In genomic region chr11:100890481-100890880, GRCm38 (mm10) we compare ENCODE assay signal across 14 mouse cellular contexts. TPM values are rescaled to one million over a fixed set of nuclear protein-coding genes. Genes with fewer than 3 reads are reported as not detected.
DNase-seq lines count a peak whose midpoint lies in the region; ATAC-seq and TF ChIP-seq lines count a peak whose summit lies in the region.
"Had no signal": no experiment of that assay in that cellular context is flagged by ENCODE, and none has a peak within 500 bp of the region (broad histone marks: within the 10 kb centered on the region; RNA-seq: fewer than 3 reads in every experiment).

No protein-coding gene starts in this region.

- WGBS in forebrain, embryonic 11.5 days: 88% methylated on average over 6 of the region's 6 CpGs
- 48% methylated on average over 6 of the region's 6 CpGs for WGBS in forebrain, embryonic 16.5 days
- 71% methylated on average over 6 of the region's 6 CpGs for WGBS in heart, postnatal 0 days
- WGBS in heart, embryonic 12.5 days: 87% methylated on average over 6 of the region's 6 CpGs
- WGBS in midbrain, postnatal 0 days: 72% methylated on average over 6 of the region's 6 CpGs
- 90% methylated on average over 6 of the region's 6 CpGs for WGBS in midbrain, embryonic 10.5 days
- 86% methylated on average over 6 of the region's 6 CpGs for WGBS in liver, embryonic 11.5 days

- no peaks in the 10 kb centered on the region for H3K27me3 ChIP-seq in forebrain, embryonic 11.5 days (ENCODE audit: control insufficient read depth, insufficient read depth, low read length)
- no peaks in the 10 kb centered on the region; the same call in 1 of the 2 replicates for H3K27me3 ChIP-seq in forebrain, embryonic 16.5 days (replicated peaks; ENCODE audit: control insufficient read depth, insufficient read depth, low read length)
- H3K27me3 ChIP-seq in heart, postnatal 0 days (ENCODE audit: control insufficient read depth, insufficient read depth, low read length): no peaks in the 10 kb centered on the region
- no peaks in the 10 kb centered on the region for H3K27me3 ChIP-seq in heart, embryonic 12.5 days (replicated peaks)
- H3K27me3 ChIP-seq in midbrain, postnatal 0 days (ENCODE audit: insufficient read depth, low read length): no peaks in the 10 kb centered on the region
- H3K27me3 ChIP-seq in midbrain, embryonic 10.5 days (ENCODE audit: low read depth, poor library complexity, severe bottlenecking): no peaks in the 10 kb centered on the region
- H3K27me3 ChIP-seq in liver, embryonic 11.5 days (replicated peaks; ENCODE audit: control insufficient read depth, insufficient read depth, low read length): no peaks in the 10 kb centered on the region
- H3K27me3 ChIP-seq: limb, embryonic 15.5 days had no signal

- H3K4me1 ChIP-seq in forebrain, embryonic 11.5 days (replicated peaks; ENCODE audit: control insufficient read depth, insufficient read depth, low read length): no peaks in the 10 kb centered on the region; the same call in 1 of the 2 replicates
- H3K4me1 ChIP-seq in forebrain, embryonic 16.5 days (replicated peaks; ENCODE audit: control insufficient read depth, insufficient read depth, low read length): peaks cover 9% of the 10 kb centered on the region; the same call in 1 of the 2 replicates
- H3K4me1 ChIP-seq in heart, postnatal 0 days (ENCODE audit: control insufficient read depth, insufficient read depth): peaks cover 4% of the 10 kb centered on the region; the same call in 1 of the 2 replicates
- H3K4me1 ChIP-seq in heart, embryonic 12.5 days (replicated peaks): peaks cover 50% of the 10 kb centered on the region
- H3K4me1 ChIP-seq in midbrain, postnatal 0 days (ENCODE audit: insufficient read depth, low read length): no peaks in the 10 kb centered on the region
- H3K4me1 ChIP-seq in midbrain, embryonic 10.5 days: peaks cover 20% of the 10 kb centered on the region
- H3K4me1 ChIP-seq in liver, embryonic 11.5 days (replicated peaks; ENCODE audit: control insufficient read depth, insufficient read depth, low read length): peaks cover 71% of the 10 kb centered on the region
- H3K4me1 ChIP-seq: limb, embryonic 15.5 days had no signal

- no peak overlapping the region for H3K4me2 ChIP-seq in forebrain, embryonic 11.5 days (ENCODE audit: low read depth, low read length, severe bottlenecking)
- H3K4me2 ChIP-seq in forebrain, embryonic 16.5 days (ENCODE audit: low read length): no peak overlapping the region
- H3K4me2 ChIP-seq in heart, postnatal 0 days (ENCODE audit: low read depth, low read length): no peak overlapping the region
- H3K4me2 ChIP-seq in heart, embryonic 12.5 days: no peak overlapping the region
- no peak overlapping the region for H3K4me2 ChIP-seq in midbrain, postnatal 0 days (ENCODE audit: low read depth, low read length, poor library complexity, severe bottlenecking)
- H3K4me2 ChIP-seq in liver, embryonic 11.5 days: no peak overlapping the region; the same call in 1 of the 2 replicates
- H3K4me2 ChIP-seq: limb, embryonic 15.5 days had no signal

- ATAC-seq in forebrain, embryonic 11.5 days (replicated peaks; ENCODE audit: low FRiP score): no peak
- no peak for ATAC-seq in forebrain, embryonic 16.5 days
- ATAC-seq in heart, postnatal 0 days (ENCODE audit: insufficient read depth, low read depth): no peak
- no peak for ATAC-seq in heart, embryonic 12.5 days (ENCODE audit: insufficient number of reproducible peaks, low FRiP score)
- ATAC-seq in midbrain, postnatal 0 days (ENCODE audit: low FRiP score): no peak
- no peak for ATAC-seq in liver, embryonic 11.5 days (replicated peaks; ENCODE audit: low FRiP score)
- ATAC-seq: inflammation-experienced regulatory T-cells, adult 6 months had no signal

- H3K4me3 ChIP-seq in forebrain, embryonic 11.5 days (ENCODE audit: low read depth, low read length): no peak overlapping the region
- no peak overlapping the region for H3K4me3 ChIP-seq in forebrain, embryonic 16.5 days (replicated peaks; ENCODE audit: low read length)
- H3K4me3 ChIP-seq in heart, postnatal 0 days (ENCODE audit: low read depth, low read length): no peak overlapping the region
- H3K4me3 ChIP-seq in heart, embryonic 12.5 days: no peak overlapping the region
- no peak overlapping the region for H3K4me3 ChIP-seq in midbrain, postnatal 0 days (ENCODE audit: low read depth, low read length)
- no peak overlapping the region for H3K4me3 ChIP-seq in midbrain, embryonic 10.5 days
- no peak overlapping the region for H3K4me3 ChIP-seq in liver, embryonic 11.5 days (ENCODE audit: low read depth, low read length)
- H3K4me3 ChIP-seq: left cerebral cortex, adult 2 months; limb, embryonic 15.5 days had no signal

- no peak for TF ChIP-seq EP300 in heart, postnatal 0 days (IDR thresholded peaks at IDR 0.05; ENCODE audit: low read depth)

- H3K9me3 ChIP-seq in forebrain, embryonic 11.5 days (ENCODE audit: control insufficient read depth, low read length): no peaks in the 10 kb centered on the region
- H3K9me3 ChIP-seq in forebrain, embryonic 16.5 days (ENCODE audit: control insufficient read depth, low read length): no peaks in the 10 kb centered on the region
- no peaks in the 10 kb centered on the region for H3K9me3 ChIP-seq in heart, postnatal 0 days (replicated peaks; ENCODE audit: control insufficient read depth, low read length)
- no peaks in the 10 kb centered on the region for H3K9me3 ChIP-seq in heart, embryonic 12.5 days (replicated peaks)
- no peaks in the 10 kb centered on the region for H3K9me3 ChIP-seq in midbrain, postnatal 0 days (ENCODE audit: low read length)
- H3K9me3 ChIP-seq in midbrain, embryonic 10.5 days (replicated peaks): no peaks in the 10 kb centered on the region
- no peaks in the 10 kb centered on the region for H3K9me3 ChIP-seq in liver, embryonic 11.5 days (ENCODE audit: control insufficient read depth, low read length)
- H3K9me3 ChIP-seq: limb, embryonic 15.5 days had no signal

- no peak overlapping the region for H3K9ac ChIP-seq in forebrain, embryonic 11.5 days (ENCODE audit: low read length)
- H3K9ac ChIP-seq in forebrain, embryonic 16.5 days (replicated peaks; ENCODE audit: low read depth, low read length): no peak overlapping the region
- no peak overlapping the region for H3K9ac ChIP-seq in heart, postnatal 0 days (replicated peaks; ENCODE audit: low read depth, low read length)
- no peak overlapping the region for H3K9ac ChIP-seq in heart, embryonic 12.5 days
- H3K9ac ChIP-seq in midbrain, postnatal 0 days (replicated peaks; ENCODE audit: low read length, poor library complexity, severe bottlenecking): no peak overlapping the region
- peak overlapping the region; percentile 53; the same call in 1 of the 2 replicates for H3K9ac ChIP-seq in liver, embryonic 11.5 days (ENCODE audit: low read depth, low read length)
- H3K9ac ChIP-seq: limb, embryonic 15.5 days had no signal

- DNase-seq in forebrain, embryonic 11.5 days (ENCODE audit: low spot score): peak; percentile 39
- DNase-seq in heart, postnatal 0 days (ENCODE audit: low spot score): no peak
- peak; percentile 32 for DNase-seq in midbrain, postnatal 0 days (ENCODE audit: low spot score)
- DNase-seq in midbrain, embryonic 10.5 days (ENCODE audit: low spot score): no peak
- no peak for DNase-seq in liver, embryonic 11.5 days (ENCODE audit: low spot score)
- no peak for DNase-seq in left cerebral cortex, adult 18-20 months (ENCODE audit: low spot score in 2 of 2)
- DNase-seq: adrenal gland, postnatal 14 days; heart, postnatal 10 days; right cerebral cortex, postnatal 14 days had no signal

- no peaks in the 10 kb centered on the region for H3K36me3 ChIP-seq in forebrain, embryonic 11.5 days (ENCODE audit: control insufficient read depth, insufficient read depth, low read length)
- no peaks in the 10 kb centered on the region for H3K36me3 ChIP-seq in forebrain, embryonic 16.5 days (ENCODE audit: control insufficient read depth, insufficient read depth)
- peaks cover 75% of the 10 kb centered on the region for H3K36me3 ChIP-seq in heart, postnatal 0 days (replicated peaks; ENCODE audit: control insufficient read depth, insufficient read depth, low read length)
- peaks cover 72% of the 10 kb centered on the region for H3K36me3 ChIP-seq in heart, embryonic 12.5 days
- peaks cover 41% of the 10 kb centered on the region for H3K36me3 ChIP-seq in midbrain, postnatal 0 days (ENCODE audit: insufficient read depth, low read length)
- H3K36me3 ChIP-seq in midbrain, embryonic 10.5 days: 0 out of 2 replicates have a peak, but pooled peaks cover 3% of the 10 kb centered on the region
- peaks cover 9% of the 10 kb centered on the region for H3K36me3 ChIP-seq in liver, embryonic 11.5 days (ENCODE audit: control insufficient read depth, insufficient read depth, low read length)

- H3K27ac ChIP-seq in forebrain, embryonic 11.5 days (ENCODE audit: low read depth, low read length): no peak overlapping the region
- H3K27ac ChIP-seq in forebrain, embryonic 16.5 days (ENCODE audit: low read length): no peak overlapping the region
- H3K27ac ChIP-seq in heart, postnatal 0 days (ENCODE audit: low read depth): peak overlapping the region; percentile 77; the same call in 1 of the 2 replicates
- no peak overlapping the region for H3K27ac ChIP-seq in heart, embryonic 12.5 days (ENCODE audit: poor library complexity, severe bottlenecking)
- no peak overlapping the region for H3K27ac ChIP-seq in midbrain, postnatal 0 days (ENCODE audit: low read depth, low read length)
- H3K27ac ChIP-seq in midbrain, embryonic 10.5 days (replicated peaks): no peak overlapping the region
- peak overlapping the region; percentile 88 for H3K27ac ChIP-seq in liver, embryonic 11.5 days (ENCODE audit: low read depth, low read length)
- H3K27ac ChIP-seq: left cerebral cortex, adult 2 months; limb, embryonic 15.5 days had no signal

- TF ChIP-seq CTCF in heart, postnatal 0 days (IDR thresholded peaks at IDR 0.05; ENCODE audit: low read depth): no peak
- TF ChIP-seq CTCF in midbrain, postnatal 0 days (IDR thresholded peaks at IDR 0.05): no peak

RNA-seq across cellular contexts. Expression of gene Stat5a, which starts 31.3 kb away (rescaled TPM):
- polyA plus RNA-seq in forebrain, embryonic 11.5 days (2014; fragmentation: Nextera tagmentation; extraction: Ambion mirVana): 1.3 and 1.5 TPM in 2 replicates
- polyA plus RNA-seq in forebrain, embryonic 16.5 days (2015; fragmentation: Nextera tagmentation; extraction: Ambion mirVana): 1.0 and 1.2 TPM in 2 replicates
- total RNA-seq in heart, postnatal 0 days (2014; rRNA removed; ENCODE audit: low replicate concordance): 12.6 and 21.3 TPM in 2 replicates
- polyA plus RNA-seq in heart, postnatal 0 days (2015; fragmentation: Nextera tagmentation; extraction: Ambion mirVana): 9.6 and 11.7 TPM in 2 replicates
- polyA plus RNA-seq in heart, embryonic 12.5 days (2016; fragmentation: Nextera tagmentation; extraction: Ambion mirVana): 6.6 and 8.3 TPM in 2 replicates
- total RNA-seq in midbrain, postnatal 0 days (2014; rRNA removed): 5.1 and 8.5 TPM in 2 replicates
- 4.0 TPM in 2 replicates for polyA plus RNA-seq in midbrain, postnatal 0 days (2015; fragmentation: Nextera tagmentation; extraction: Ambion mirVana)
- 1.7 TPM in 2 replicates for polyA plus RNA-seq in midbrain, embryonic 10.5 days (2016; fragmentation: Nextera tagmentation; extraction: Ambion mirVana)
- 26.3 and 27.8 TPM in 2 replicates for polyA plus RNA-seq in liver, embryonic 11.5 days (2014; fragmentation: Nextera tagmentation; extraction: Ambion mirVana)
- total RNA-seq in left cerebral cortex, adult 18-20 months (2021): 1 to 10 TPM; 1.8 to 2.5 TPM

RNA-seq across cellular contexts. Expression of gene Stat5b, which starts 40.0 kb away (rescaled TPM):
- polyA plus RNA-seq in forebrain, embryonic 11.5 days (2014; fragmentation: Nextera tagmentation; extraction: Ambion mirVana): 18.7 and 19.1 TPM in 2 replicates
- 9.8 and 11.9 TPM in 2 replicates for polyA plus RNA-seq in forebrain, embryonic 16.5 days (2015; fragmentation: Nextera tagmentation; extraction: Ambion mirVana)
- 29.2 and 48.2 TPM in 2 replicates for total RNA-seq in heart, postnatal 0 days (2014; rRNA removed; ENCODE audit: low replicate concordance)
- polyA plus RNA-seq in heart, postnatal 0 days (2015; fragmentation: Nextera tagmentation; extraction: Ambion mirVana): 22.5 and 23.3 TPM in 2 replicates
- polyA plus RNA-seq in heart, embryonic 12.5 days (2016; fragmentation: Nextera tagmentation; extraction: Ambion mirVana): 35.0 and 35.3 TPM in 2 replicates
- total RNA-seq in midbrain, postnatal 0 days (2014; rRNA removed): 22.5 and 25.6 TPM in 2 replicates
- polyA plus RNA-seq in midbrain, postnatal 0 days (2015; fragmentation: Nextera tagmentation; extraction: Ambion mirVana): 13.0 and 15.7 TPM in 2 replicates
- 15.0 and 15.9 TPM in 2 replicates for polyA plus RNA-seq in midbrain, embryonic 10.5 days (2016; fragmentation: Nextera tagmentation; extraction: Ambion mirVana)
- polyA plus RNA-seq in liver, embryonic 11.5 days (2014; fragmentation: Nextera tagmentation; extraction: Ambion mirVana): 46.0 and 50.1 TPM in 2 replicates
- 10 to 100 TPM; 26.8 to 28.0 TPM for total RNA-seq in left cerebral cortex, adult 18-20 months (2021)

RNA-seq across cellular contexts. Expression of gene Stat3, which starts 48.9 kb away (rescaled TPM):
- polyA plus RNA-seq in forebrain, embryonic 11.5 days (2014; fragmentation: Nextera tagmentation; extraction: Ambion mirVana): 26.2 and 27.8 TPM in 2 replicates
- 30.6 and 31.5 TPM in 2 replicates for polyA plus RNA-seq in forebrain, embryonic 16.5 days (2015; fragmentation: Nextera tagmentation; extraction: Ambion mirVana)
- total RNA-seq in heart, postnatal 0 days (2014; rRNA removed; ENCODE audit: low replicate concordance): 105 and 128 TPM in 2 replicates
- polyA plus RNA-seq in heart, postnatal 0 days (2015; fragmentation: Nextera tagmentation; extraction: Ambion mirVana): 53.5 and 65.7 TPM in 2 replicates
- polyA plus RNA-seq in heart, embryonic 12.5 days (2016; fragmentation: Nextera tagmentation; extraction: Ambion mirVana): 60.0 and 63.2 TPM in 2 replicates
- 37.8 and 47.1 TPM in 2 replicates for total RNA-seq in midbrain, postnatal 0 days (2014; rRNA removed)
- 34.2 and 40.8 TPM in 2 replicates for polyA plus RNA-seq in midbrain, postnatal 0 days (2015; fragmentation: Nextera tagmentation; extraction: Ambion mirVana)
- polyA plus RNA-seq in midbrain, embryonic 10.5 days (2016; fragmentation: Nextera tagmentation; extraction: Ambion mirVana): 16.9 and 20.4 TPM in 2 replicates
- polyA plus RNA-seq in liver, embryonic 11.5 days (2014; fragmentation: Nextera tagmentation; extraction: Ambion mirVana): 52.9 and 57.3 TPM in 2 replicates
- total RNA-seq in left cerebral cortex, adult 18-20 months (2021): 10 to 100 TPM; 38.8 to 46.7 TPM

Comparison
In these comparisons a context has a peak if more than half of its experiments do, and no peak if none do; other contexts are left out.
1. DNase-seq: peak in forebrain, embryonic 11.5 days (single experiment) and midbrain, postnatal 0 days (single experiment); none in heart, postnatal 0 days (single experiment), midbrain, embryonic 10.5 days (single experiment), liver, embryonic 11.5 days (single experiment) and left cerebral cortex, adult 18-20 months (0 of 2).
2. H3K27ac ChIP-seq: peak in heart, postnatal 0 days (single experiment) and liver, embryonic 11.5 days (single experiment); none in forebrain, embryonic 11.5 days (single experiment), forebrain, embryonic 16.5 days (single experiment), heart, embryonic 12.5 days (single experiment), midbrain, postnatal 0 days (single experiment) and midbrain, embryonic 10.5 days (single experiment).